15 mouse cellular contexts compared by ENCODE assay signal in genomic region chr9:96982351-96982750, GRCm38 (mm10). TPM values are rescaled to one million over a fixed set of nuclear protein-coding genes. Genes with fewer than 3 reads are reported as not detected.
DNase-seq lines count a peak whose midpoint lies in the region; ATAC-seq lines count a peak whose summit lies in the region.
"Had no signal": no experiment of that assay in that cellular context is flagged by ENCODE, and none has a peak within 500 bp of the region (broad histone marks: within the 10 kb centered on the region; RNA-seq: fewer than 3 reads in every experiment).

No protein-coding gene starts in this region.

- peaks cover 100% of the 10 kb centered on the region for H3K4me1 ChIP-seq in heart, embryonic 13.5 days
- H3K4me1 ChIP-seq in kidney, embryonic 15.5 days = peaks cover 98% of the 10 kb centered on the region
- H3K4me1 ChIP-seq in limb, embryonic 13.5 days = peaks cover 82% of the 10 kb centered on the region

- no peak for ATAC-seq in heart, embryonic 13.5 days (ENCODE audit: extremely low read depth, insufficient number of reproducible peaks, low FRiP score, low TSS enrichment)
- peak; percentile 6 for ATAC-seq in kidney, embryonic 15.5 days (replicated peaks; ENCODE audit: low FRiP score)
- no peak for ATAC-seq in limb, embryonic 13.5 days (ENCODE audit: low FRiP score, low read depth)
- ATAC-seq: inflammation-experienced regulatory T-cells, adult 6 months had no signal

- peak overlapping the region; percentile 67 for H3K27ac ChIP-seq in heart, embryonic 13.5 days (replicated peaks)
- peak overlapping the region; percentile 80 for H3K27ac ChIP-seq in kidney, embryonic 15.5 days
- peak overlapping the region; percentile 64 for H3K27ac ChIP-seq in limb, embryonic 13.5 days
- H3K27ac ChIP-seq: embryonic facial prominence, embryonic 15.5 days; left cerebral cortex, adult 2 months had no signal

- H3K4me3 ChIP-seq in heart, embryonic 13.5 days = no peak overlapping the region
- H3K4me3 ChIP-seq in kidney, embryonic 15.5 days (replicated peaks) = no peak overlapping the region
- H3K4me3 ChIP-seq in limb, embryonic 13.5 days = no peak overlapping the region
- H3K4me3 ChIP-seq: embryonic facial prominence, embryonic 15.5 days; left cerebral cortex, adult 2 months had no signal

- no peak for DNase-seq in heart, adult 11 months
- no peak for DNase-seq in kidney, postnatal 10 days
- DNase-seq in embryo, embryonic 9.5 days (ENCODE audit: extremely low spot score) = peak; percentile 93
- no peak for DNase-seq in adrenal gland, adult (ENCODE audit: inconsistent age in 2 of 2, low spot score in 1 of 2)
- DNase-seq in adrenal gland, postnatal 14 days = no peak
- DNase-seq: adrenal gland, postnatal 25 days; cerebellum, adult 11 months; right cerebral cortex, postnatal 25 days had no signal

- H3K9me3 ChIP-seq in heart, embryonic 13.5 days = no peaks in the 10 kb centered on the region
- H3K9me3 ChIP-seq in kidney, embryonic 15.5 days (replicated peaks) = no peaks in the 10 kb centered on the region
- no peaks in the 10 kb centered on the region for H3K9me3 ChIP-seq in limb, embryonic 13.5 days
- H3K9me3 ChIP-seq: embryonic facial prominence, embryonic 15.5 days had no signal

- WGBS in heart, embryonic 13.5 days = 34% methylated on average over 3 of the region's 3 CpGs
- 13% methylated on average over 3 of the region's 3 CpGs for WGBS in kidney, embryonic 15.5 days
- WGBS in limb, embryonic 13.5 days = 12% methylated on average over 3 of the region's 3 CpGs

- H3K9ac ChIP-seq in heart, embryonic 13.5 days = peak overlapping the region; percentile 6; the same call in 1 of the 2 replicates
- H3K9ac ChIP-seq in kidney, embryonic 15.5 days = no peak overlapping the region
- H3K9ac ChIP-seq in limb, embryonic 13.5 days = no peak overlapping the region
- H3K9ac ChIP-seq: embryonic facial prominence, embryonic 15.5 days had no signal

- no peak overlapping the region for H3K4me2 ChIP-seq in heart, embryonic 13.5 days
- no peak overlapping the region for H3K4me2 ChIP-seq in kidney, embryonic 15.5 days
- no peak overlapping the region for H3K4me2 ChIP-seq in limb, embryonic 13.5 days (replicated peaks)
- H3K4me2 ChIP-seq: embryonic facial prominence, embryonic 15.5 days had no signal

- H3K36me3 ChIP-seq in heart, embryonic 13.5 days = no peaks in the 10 kb centered on the region
- no peaks in the 10 kb centered on the region for H3K36me3 ChIP-seq in kidney, embryonic 15.5 days
- no peaks in the 10 kb centered on the region for H3K36me3 ChIP-seq in limb, embryonic 13.5 days
- H3K36me3 ChIP-seq: embryonic facial prominence, embryonic 15.5 days had no signal

- no peaks in the 10 kb centered on the region for H3K27me3 ChIP-seq in heart, embryonic 13.5 days (replicated peaks)
- H3K27me3 ChIP-seq in kidney, embryonic 15.5 days = no peaks in the 10 kb centered on the region
- no peaks in the 10 kb centered on the region; the same call in 1 of the 2 replicates for H3K27me3 ChIP-seq in limb, embryonic 13.5 days
- H3K27me3 ChIP-seq: embryonic facial prominence, embryonic 15.5 days; Patski had no signal

RNA-seq across cellular contexts. Expression of gene Spsb4, which starts 36.3 kb away (rescaled TPM):
- polyA plus RNA-seq in heart, embryonic 13.5 days (2015; fragmentation: Nextera tagmentation; extraction: Ambion mirVana) = 55.5 and 61.4 TPM in 2 replicates
- polyA plus RNA-seq in kidney, embryonic 15.5 days (2015; fragmentation: Nextera tagmentation; extraction: Ambion mirVana) = 56.8 and 58.0 TPM in 2 replicates
- 48.6 and 55.5 TPM in 2 replicates for polyA plus RNA-seq in limb, embryonic 13.5 days (2015; fragmentation: Nextera tagmentation; extraction: Ambion mirVana)
- total RNA-seq in adrenal gland, postnatal 14 days (2021) = 1.5 and 1.7 TPM in 2 replicates
